Mouse (Mus musculus) urinary bladder, postnatal 36 days (tissue): ENCODE results near the gene Ift122.

Source experiments
- DNase-seq, 2 experiments: peaks; one replicate each; pipeline ENCODE4 v3.0.0; 2022; ENCODE audit warnings: low spot score in 2 of 2, mixed read lengths in 1 of 2

The Ift122 gene

DNA sequence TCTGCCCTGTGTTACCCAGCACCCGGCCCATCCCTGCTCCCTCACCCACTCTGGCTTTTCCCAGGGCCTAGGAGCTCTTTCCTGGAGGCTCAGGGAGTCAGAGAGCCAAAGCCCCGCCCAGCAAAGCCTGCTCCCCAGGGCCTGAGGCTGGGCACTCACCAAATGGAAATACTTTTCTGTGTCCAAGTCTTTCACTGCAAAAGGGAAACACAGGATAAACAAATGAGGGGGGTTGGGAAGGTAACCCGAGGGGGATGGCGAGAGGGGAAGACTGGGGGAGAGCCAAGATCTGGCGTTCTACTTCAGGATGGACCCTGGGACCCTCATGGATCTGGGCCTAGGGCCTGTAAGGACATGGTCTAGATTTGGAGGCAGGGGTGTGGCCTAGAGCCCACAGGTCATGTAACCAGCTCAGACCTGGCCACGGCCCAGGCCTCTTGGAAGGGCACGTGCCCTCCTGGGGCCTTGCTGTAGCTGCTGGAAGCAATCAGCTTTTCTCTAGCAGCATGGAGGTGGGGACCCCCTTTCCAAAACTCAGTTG is 106.0 kb downstream of the Ift122 start:
- peak; percentile 42 to 85 for DNase-seq

DNA sequence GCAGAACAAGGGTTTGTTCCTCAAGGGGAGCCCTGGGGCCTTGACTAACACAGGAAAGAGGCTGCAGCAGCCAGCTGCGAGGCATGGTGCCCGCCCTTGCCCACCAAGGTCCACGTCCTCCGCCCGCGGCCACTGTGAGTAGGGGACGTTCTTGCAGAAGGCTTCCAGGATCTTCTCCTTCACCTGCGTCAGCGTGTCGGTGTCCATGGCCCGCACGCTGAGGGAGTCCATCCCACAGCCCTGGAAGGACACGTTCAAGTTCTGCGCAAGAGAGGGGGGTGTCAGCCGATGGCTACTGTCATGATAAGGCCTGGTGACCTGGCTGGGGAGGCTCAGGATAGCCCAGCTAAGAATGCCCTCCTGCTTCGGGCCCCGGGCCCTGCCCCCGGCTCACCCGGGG is 107.1 kb downstream of the Ift122 start:
- DNase-seq, result no peak

- DNase-seq, result no peak
Observed at GRCm38 (mm10) chr6:115961743-115962142, 108.5 kb downstream of the Ift122 start.

DNA sequence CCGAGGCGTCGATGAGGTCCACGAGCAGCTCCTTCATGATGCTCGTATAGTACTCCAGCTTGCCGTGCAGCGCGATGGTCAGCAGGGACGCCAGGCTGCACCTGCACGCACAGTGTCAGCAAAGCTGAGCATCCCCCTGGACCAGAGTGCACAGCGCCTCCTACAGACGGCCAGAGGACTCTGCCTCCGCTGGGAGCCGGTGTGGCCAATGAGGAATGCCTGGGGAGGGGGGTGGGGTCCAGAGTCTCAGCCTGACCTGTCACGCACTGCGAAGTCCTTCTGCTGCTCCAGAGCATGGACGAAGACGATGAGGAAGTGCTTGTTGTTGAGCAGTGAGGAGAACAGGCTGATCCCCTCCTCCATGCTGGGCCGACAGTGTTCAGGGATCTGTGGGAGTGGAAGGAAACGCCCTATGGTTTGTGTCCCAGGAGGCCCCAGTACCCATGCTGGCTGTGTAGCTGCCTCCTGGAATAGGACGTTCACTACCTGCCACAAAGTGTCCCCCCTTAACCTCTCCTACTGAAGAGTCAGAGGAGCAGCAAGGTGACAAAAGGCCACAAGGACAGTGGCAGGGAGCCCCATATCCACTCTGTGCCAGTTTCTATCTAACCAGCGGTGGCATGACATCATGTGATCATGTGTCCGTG is 109.3 kb downstream of the Ift122 start:
- DNase-seq, result no peak

GRCm38 (mm10) chr6:115963656-115964055 is 110.4 kb downstream of the Ift122 start:
- DNase-seq, result no peak

- no peak for DNase-seq
Observed at GRCm38 (mm10) chr6:115966227-115966966, 113.1 kb downstream of the Ift122 start.

DNA sequence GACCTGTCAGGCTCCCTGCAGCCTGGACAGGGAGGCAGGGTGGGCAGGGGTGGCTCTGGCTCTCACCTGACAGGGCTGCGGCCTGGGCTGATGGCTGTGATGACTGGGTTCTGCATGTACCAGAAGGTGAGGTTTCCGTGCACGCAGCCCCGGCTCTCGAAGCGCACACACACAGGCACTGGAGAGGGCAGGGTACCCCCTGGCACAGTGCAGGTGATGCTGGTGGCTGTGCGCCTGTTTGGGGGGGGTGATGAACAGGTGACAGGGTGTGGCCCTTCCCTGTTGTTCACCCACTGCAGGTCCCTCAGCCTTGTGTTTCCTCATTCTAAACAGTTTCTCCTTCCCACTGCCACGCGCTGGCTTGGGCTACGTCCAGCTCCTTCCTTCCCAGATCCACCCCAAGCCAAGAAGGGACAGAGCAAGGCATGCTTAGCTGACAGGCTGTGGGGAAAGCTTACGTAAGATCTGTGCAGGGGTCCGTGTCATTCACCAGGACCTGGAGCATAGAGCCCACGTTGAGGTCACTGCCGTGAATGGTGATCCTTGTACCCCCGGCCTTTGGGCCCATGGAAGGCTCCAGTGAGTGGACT is 114.1 kb downstream of the Ift122 start:
- DNase-seq, result peak in 1 of 2 experiments; percentile 45

DNA sequence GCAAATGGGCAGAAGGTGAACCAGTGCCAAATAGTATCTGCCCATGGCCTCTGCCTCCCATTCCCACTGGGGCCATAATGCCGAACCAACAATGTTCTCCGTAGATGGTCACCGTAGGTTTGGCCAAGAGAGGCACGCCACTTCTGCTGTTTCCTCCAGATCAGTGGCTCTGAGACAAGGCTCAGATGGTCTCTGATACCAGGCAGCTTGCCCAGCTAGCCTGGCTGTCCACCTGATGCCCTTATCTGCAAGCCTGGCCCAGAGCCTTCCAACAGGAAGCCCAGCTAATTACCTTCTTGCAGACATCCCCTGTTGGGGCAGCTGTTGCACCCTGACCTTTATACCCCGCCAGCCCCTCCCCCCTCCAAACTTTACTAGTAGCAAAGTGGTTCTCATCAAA is 114.8 kb downstream of the Ift122 start:
- no peak for DNase-seq

GRCm38 (mm10) chr6:115968700-115969099 is 115.4 kb downstream of the Ift122 start:
- DNase-seq, result no peak

DNA sequence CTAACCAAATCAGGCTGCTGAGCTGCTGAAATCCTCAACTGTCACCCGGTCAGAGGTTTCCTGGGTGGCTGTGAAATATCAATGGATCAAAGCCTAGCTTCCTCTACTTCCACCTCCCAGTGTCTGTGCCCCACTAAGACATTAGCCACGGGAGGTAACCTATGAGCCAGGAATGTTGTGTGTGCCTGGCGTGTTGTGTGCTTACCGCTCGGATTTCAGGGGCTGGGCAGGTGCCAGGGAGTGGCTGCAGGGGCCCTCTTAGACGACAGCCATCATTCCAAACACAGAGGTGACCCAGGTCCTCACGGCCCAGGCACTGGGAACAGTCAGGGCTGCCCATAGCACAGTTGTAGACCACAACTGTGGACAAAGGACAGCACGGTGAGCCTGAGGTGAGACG is 115.8 kb downstream of the Ift122 start:
- no peak for DNase-seq

DNA sequence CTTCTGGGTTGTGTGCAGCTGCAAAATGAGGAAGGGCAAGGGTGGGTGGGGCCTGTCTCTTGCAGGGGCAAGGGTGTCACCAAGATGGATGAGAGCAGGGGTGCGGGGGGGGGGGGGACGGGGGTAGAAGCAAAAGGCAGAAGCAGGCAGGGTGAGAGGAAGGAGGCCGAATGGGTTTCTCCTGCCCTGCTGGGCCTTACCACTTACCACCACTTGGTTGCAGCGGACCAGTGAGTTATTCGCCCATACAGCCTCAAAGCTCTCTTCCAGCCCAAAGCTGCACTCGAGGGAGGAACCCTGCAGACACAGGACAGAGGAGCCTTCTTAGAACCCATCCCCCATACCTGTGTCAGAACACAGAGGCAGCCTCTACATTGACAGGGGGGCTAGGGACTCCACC is 116.7 kb downstream of the Ift122 start:
- DNase-seq, result no peak

DNA sequence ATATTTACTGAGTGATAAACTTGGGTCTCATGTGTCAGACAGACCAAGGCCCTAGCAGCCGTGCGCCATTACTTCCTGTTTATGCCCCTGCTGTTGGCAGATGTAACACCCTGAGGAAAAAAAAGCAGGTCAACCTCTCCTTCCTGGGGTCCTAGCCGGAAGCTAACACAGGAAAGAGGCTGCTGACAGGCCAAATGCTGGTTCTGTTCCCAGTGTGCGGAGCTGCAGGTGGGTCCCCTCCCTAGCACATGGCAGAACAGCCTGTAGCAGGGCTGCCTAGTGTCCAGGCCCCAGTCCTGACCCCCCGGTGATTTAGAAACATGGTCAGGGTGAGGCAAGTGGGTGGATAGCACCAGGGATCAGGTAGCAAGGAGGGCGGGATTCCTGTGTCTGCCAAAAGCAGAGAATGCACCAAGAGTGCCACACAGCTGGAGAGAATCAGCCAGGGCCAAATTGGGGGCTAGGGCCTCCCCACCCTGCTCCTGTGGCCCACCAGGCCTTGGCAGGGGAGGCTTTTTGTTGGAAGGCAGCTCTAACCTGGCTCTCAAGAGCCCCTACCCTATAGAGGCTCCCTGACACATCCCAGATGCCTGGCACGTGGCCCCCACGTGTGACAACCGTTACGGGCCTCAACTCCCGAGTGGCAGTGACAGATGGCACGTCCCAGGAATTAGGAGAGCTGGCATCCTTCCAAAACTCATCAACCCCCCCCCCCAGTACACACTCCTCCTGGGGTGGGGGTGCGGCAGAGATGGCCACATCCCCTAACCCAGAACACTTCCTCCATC is 118.2 kb downstream of the Ift122 start:
- DNase-seq, result no peak

DNA sequence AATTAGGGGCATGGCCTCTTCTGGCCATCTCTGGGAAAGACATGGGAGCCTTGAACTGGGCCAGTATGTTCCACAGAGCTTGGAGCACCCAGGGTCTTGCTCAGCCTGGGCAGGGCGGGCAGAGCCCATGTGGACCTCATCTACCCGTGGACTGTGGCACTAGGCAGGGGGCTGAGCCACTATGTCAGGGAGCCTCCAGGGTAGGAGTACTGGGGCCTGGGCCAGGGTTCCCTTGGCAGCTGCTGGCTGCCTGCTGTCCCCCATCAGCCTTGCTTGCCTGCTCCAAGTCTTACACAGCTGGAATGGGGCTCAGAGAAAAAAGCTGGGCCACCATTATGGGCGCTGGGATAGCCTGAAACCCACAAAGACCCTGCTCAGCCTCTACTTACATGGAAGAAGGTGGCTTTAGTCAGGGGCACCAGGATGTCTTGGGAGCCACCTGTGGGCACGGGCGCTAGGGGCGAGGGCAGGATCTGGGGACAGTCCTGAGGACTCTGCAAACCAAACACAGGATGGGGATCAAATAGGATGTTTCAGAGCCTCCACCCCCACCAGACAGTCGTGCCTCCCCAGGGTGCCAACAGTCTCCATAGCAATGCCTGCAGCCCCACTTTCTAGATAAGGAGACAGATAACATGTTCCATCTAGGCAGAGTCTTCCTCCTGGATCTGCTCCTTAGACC is 119.0 kb downstream of the Ift122 start:
- DNase-seq, result no peak

- no peak for DNase-seq
Observed at GRCm38 (mm10) chr6:115973139-115973875, 120.0 kb downstream of the Ift122 start.

- DNase-seq, result no peak
Observed at GRCm38 (mm10) chr6:115973881-115974662, 120.8 kb downstream of the Ift122 start.

DNA sequence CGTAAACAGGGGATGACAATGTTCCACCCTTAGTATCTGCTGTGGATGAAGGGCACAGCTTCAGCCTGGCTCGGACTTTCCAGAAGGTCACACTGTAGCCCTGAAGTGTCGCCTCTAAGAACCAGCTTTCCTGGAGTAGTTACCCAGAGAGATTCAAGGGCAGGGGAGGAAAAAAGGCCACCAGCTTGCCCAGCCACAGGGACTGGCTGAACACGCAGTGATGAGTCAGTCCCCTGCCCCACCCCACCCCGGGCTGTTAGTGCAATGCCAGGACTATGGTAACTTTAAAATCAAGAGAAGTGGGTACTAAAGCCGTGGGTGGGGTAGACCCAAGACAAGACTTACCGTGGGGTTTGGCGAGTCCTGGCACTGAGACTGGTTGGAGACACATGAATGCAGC is 122.3 kb downstream of the Ift122 start:
- DNase-seq, result no peak
